In the genomic region with DNA sequence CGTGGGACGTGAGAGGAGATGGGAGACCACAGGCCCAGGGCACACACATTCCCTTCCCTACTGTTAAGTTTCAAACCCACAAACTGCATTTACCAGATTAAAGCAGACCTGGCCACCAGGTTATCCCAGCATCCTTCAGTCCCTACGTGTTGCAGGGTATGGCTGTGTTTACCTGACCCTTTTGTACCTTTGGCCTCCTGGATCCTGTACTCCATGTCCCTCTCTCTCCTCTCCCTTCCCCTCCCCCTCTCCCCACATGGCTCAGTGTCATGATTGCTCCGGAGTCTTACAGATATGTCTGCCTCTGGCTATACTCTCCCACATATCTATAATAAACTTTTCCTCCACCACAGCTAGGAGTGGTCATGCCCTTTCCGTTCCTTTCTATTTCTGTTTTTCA, we compare ENCODE assay signal across 25 mouse cellular contexts. TPM values are rescaled to one million over a fixed set of nuclear protein-coding genes. Genes with fewer than 3 reads are reported as not detected.
DNase-seq lines count a peak whose midpoint lies in the region; ATAC-seq and TF ChIP-seq lines count a peak whose summit lies in the region.
"Had no signal": no experiment of that assay in that cellular context is flagged by ENCODE, and none has a peak within 500 bp of the region (broad histone marks: within the 10 kb centered on the region; RNA-seq: fewer than 3 reads in every experiment).

No protein-coding gene starts in this region.

- no peak overlapping the region for H3K4me2 ChIP-seq in embryonic facial prominence, embryonic 11.5 days (ENCODE audit: low read depth, low read length)
- H3K4me2 ChIP-seq in limb, embryonic 12.5 days = no peak overlapping the region
- no peak overlapping the region for H3K4me2 ChIP-seq in stomach, embryonic 15.5 days
- H3K4me2 ChIP-seq: forebrain, embryonic 13.5 days; heart, embryonic 13.5 days; hindbrain, embryonic 12.5 days; limb, embryonic 13.5 days; midbrain, embryonic 15.5 days; neural tube, embryonic 12.5 days had no signal

- no peak for TF ChIP-seq CTCF in left cerebral cortex, adult 2 months (IDR thresholded peaks at IDR 0.05)

- H3K27me3 ChIP-seq in heart, embryonic 10.5 days (ENCODE audit: insufficient read depth, poor library complexity, severe bottlenecking) = no peaks in the 10 kb centered on the region
- H3K27me3 ChIP-seq in embryonic facial prominence, embryonic 11.5 days (ENCODE audit: control insufficient read depth, insufficient read depth, low read length) = no peaks in the 10 kb centered on the region
- H3K27me3 ChIP-seq in limb, embryonic 12.5 days = no peaks in the 10 kb centered on the region
- no peaks in the 10 kb centered on the region for H3K27me3 ChIP-seq in stomach, embryonic 15.5 days (replicated peaks)
- H3K27me3 ChIP-seq: forebrain, embryonic 13.5 days; heart, embryonic 13.5 days; hindbrain, embryonic 12.5 days; limb, embryonic 13.5 days; midbrain, embryonic 15.5 days; neural tube, embryonic 12.5 days had no signal

- peaks cover 23% of the 10 kb centered on the region for H3K4me1 ChIP-seq in heart, embryonic 10.5 days
- H3K4me1 ChIP-seq in embryonic facial prominence, embryonic 11.5 days (ENCODE audit: control insufficient read depth, insufficient read depth, low read length) = no peaks in the 10 kb centered on the region
- H3K4me1 ChIP-seq in limb, embryonic 12.5 days (replicated peaks) = no peaks in the 10 kb centered on the region; the same call in 1 of the 2 replicates
- H3K4me1 ChIP-seq in stomach, embryonic 15.5 days = 0 out of 2 replicates have a peak, but pooled peaks cover 4% of the 10 kb centered on the region
- H3K4me1 ChIP-seq: forebrain, embryonic 13.5 days; hindbrain, embryonic 12.5 days; midbrain, embryonic 15.5 days had no signal

- no peaks in the 10 kb centered on the region for H3K9me3 ChIP-seq in heart, embryonic 10.5 days
- H3K9me3 ChIP-seq in embryonic facial prominence, embryonic 11.5 days (replicated peaks; ENCODE audit: control insufficient read depth, low read length) = no peaks in the 10 kb centered on the region
- no peaks in the 10 kb centered on the region for H3K9me3 ChIP-seq in limb, embryonic 12.5 days
- no peaks in the 10 kb centered on the region for H3K9me3 ChIP-seq in stomach, embryonic 15.5 days
- H3K9me3 ChIP-seq: forebrain, embryonic 13.5 days; heart, embryonic 13.5 days; hindbrain, embryonic 12.5 days; limb, embryonic 13.5 days; midbrain, embryonic 15.5 days; neural tube, embryonic 12.5 days had no signal

- peak overlapping the region; percentile 36; the same call in 1 of the 2 replicates for H3K27ac ChIP-seq in heart, embryonic 10.5 days
- peak overlapping the region; percentile 8; the same call in 1 of the 2 replicates for H3K27ac ChIP-seq in embryonic facial prominence, embryonic 11.5 days (replicated peaks; ENCODE audit: low read depth, low read length)
- peak overlapping the region; percentile 41; the same call in 1 of the 2 replicates for H3K27ac ChIP-seq in limb, embryonic 12.5 days
- H3K27ac ChIP-seq in stomach, embryonic 15.5 days = no peak overlapping the region
- H3K27ac ChIP-seq in left cerebral cortex, adult 2 months = no peak overlapping the region
- H3K27ac ChIP-seq: forebrain, embryonic 13.5 days; heart, embryonic 13.5 days; hindbrain, embryonic 12.5 days; limb, embryonic 13.5 days; macrophage; midbrain, embryonic 15.5 days; neural tube, embryonic 12.5 days had no signal

- intact Hi-C loops in heart, postnatal 36 days (cut with DNase I) = no loop called here
- intact Hi-C loops in left cerebral cortex, adult 2 months (cut with DNase I) = no loop called here

- no peak overlapping the region for H3K9ac ChIP-seq in embryonic facial prominence, embryonic 11.5 days (replicated peaks; ENCODE audit: low read length)
- no peak overlapping the region for H3K9ac ChIP-seq in limb, embryonic 12.5 days (replicated peaks)
- no peak overlapping the region for H3K9ac ChIP-seq in stomach, embryonic 15.5 days
- H3K9ac ChIP-seq: forebrain, embryonic 13.5 days; heart, embryonic 13.5 days; hindbrain, embryonic 12.5 days; limb, embryonic 13.5 days; midbrain, embryonic 15.5 days; neural tube, embryonic 12.5 days had no signal

- no peak for DNase-seq in heart, embryonic 10.5 days (ENCODE audit: low spot score)
- DNase-seq in heart, postnatal 36 days = no peak
- DNase-seq in embryonic facial prominence, embryonic 11.5 days (ENCODE audit: low spot score) = no peak
- DNase-seq in left cerebral cortex, adult 2 months (ENCODE audit: extremely low spot score in 1 of 2, low spot score in 2 of 2) = no peak
- DNase-seq in frontal cortex, postnatal 25 days (ENCODE audit: low spot score in 2 of 2) = no peak
- DNase-seq: adrenal gland, postnatal 14 days; cerebellum, adult 2 months; cerebellum, postnatal 36 days; gastrocnemius, postnatal 10 days; heart, postnatal 14 days; kidney, adult 8-10 months; kidney, postnatal 14 days; right cerebral cortex, postnatal 14 days; thymus, postnatal 25 days had no signal

- no peaks in the 10 kb centered on the region for H3K36me3 ChIP-seq in heart, embryonic 10.5 days
- no peaks in the 10 kb centered on the region for H3K36me3 ChIP-seq in embryonic facial prominence, embryonic 11.5 days (replicated peaks; ENCODE audit: control insufficient read depth, insufficient read depth, low read depth, low read length)
- H3K36me3 ChIP-seq in limb, embryonic 12.5 days = no peaks in the 10 kb centered on the region
- H3K36me3 ChIP-seq in stomach, embryonic 15.5 days = no peaks in the 10 kb centered on the region
- H3K36me3 ChIP-seq: heart, embryonic 13.5 days; hindbrain, embryonic 12.5 days; limb, embryonic 13.5 days; midbrain, embryonic 15.5 days; neural tube, embryonic 12.5 days had no signal

- H3K4me3 ChIP-seq in heart, embryonic 10.5 days = no peak overlapping the region
- H3K4me3 ChIP-seq in embryonic facial prominence, embryonic 11.5 days (ENCODE audit: low read depth, low read length) = no peak overlapping the region
- no peak overlapping the region for H3K4me3 ChIP-seq in limb, embryonic 12.5 days (replicated peaks)
- no peak overlapping the region for H3K4me3 ChIP-seq in stomach, embryonic 15.5 days (replicated peaks)
- H3K4me3 ChIP-seq in left cerebral cortex, adult 2 months = no peak overlapping the region
- H3K4me3 ChIP-seq: erythroblast, embryonic 14.5 days; forebrain, embryonic 13.5 days; heart, embryonic 13.5 days; hindbrain, embryonic 12.5 days; limb, embryonic 13.5 days; midbrain, embryonic 15.5 days; neural tube, embryonic 12.5 days had no signal

- ATAC-seq in embryonic facial prominence, embryonic 11.5 days (replicated peaks; ENCODE audit: insufficient number of reproducible peaks, low FRiP score, low TSS enrichment, low read depth) = no peak
- ATAC-seq in limb, embryonic 12.5 days (ENCODE audit: insufficient number of reproducible peaks, insufficient read depth, low FRiP score, low TSS enrichment, low read depth) = no peak
- 0 out of 2 replicates have a peak, but pooled peaks have one; percentile 36 for ATAC-seq in stomach, embryonic 15.5 days (ENCODE audit: insufficient read depth, low FRiP score, low read depth)
- ATAC-seq: CD4-positive, CD25-positive, alpha-beta regulatory T cell, adult 4 months; forebrain, embryonic 13.5 days; midbrain, embryonic 15.5 days had no signal

- WGBS in heart, embryonic 10.5 days = 72% methylated on average over 5 of the region's 5 CpGs
- 58% methylated on average over 5 of the region's 5 CpGs for WGBS in embryonic facial prominence, embryonic 11.5 days
- 69% methylated on average over 5 of the region's 5 CpGs for WGBS in limb, embryonic 12.5 days
- 44% methylated on average over 5 of the region's 5 CpGs for WGBS in stomach, embryonic 15.5 days

RNA-seq across cellular contexts. Expression of gene Spry1, which starts 42.5 kb away (rescaled TPM):
- polyA plus RNA-seq in heart, embryonic 10.5 days (2016; fragmentation: Nextera tagmentation; extraction: Ambion mirVana) = 5.3 and 8.1 TPM in 2 replicates
- 10 to 100 TPM; 19.9 to 21.5 TPM for total RNA-seq in heart, postnatal 36 days (2021)
- polyA plus RNA-seq in embryonic facial prominence, embryonic 11.5 days (2014; fragmentation: Nextera tagmentation; extraction: Ambion mirVana) = 10.2 and 15.1 TPM in 2 replicates
- polyA plus RNA-seq in limb, embryonic 12.5 days (2016; fragmentation: Nextera tagmentation; extraction: Ambion mirVana) = 19.3 and 19.9 TPM in 2 replicates
- polyA plus RNA-seq in stomach, embryonic 15.5 days (2015; fragmentation: Nextera tagmentation; extraction: Ambion mirVana) = 13.6 and 15.2 TPM in 2 replicates
- 10 to 100 TPM in 1 of 2 experiments, 1 to 10 TPM in 1; 9.7 to 11.0 TPM for total RNA-seq in left cerebral cortex, adult 2 months (2021)

Comparison
In these comparisons a context has a peak if more than half of its experiments do, and no peak if none do; other contexts are left out.
1. H3K27ac ChIP-seq: peak in heart, embryonic 10.5 days (single experiment), embryonic facial prominence, embryonic 11.5 days (single experiment) and limb, embryonic 12.5 days (single experiment); none in stomach, embryonic 15.5 days (single experiment) and left cerebral cortex, adult 2 months (single experiment).